Mouse (Mus musculus): ENCODE measurements around the gene Igfbp6. TPM values are rescaled to one million over a fixed set of nuclear protein-coding genes. Genes with fewer than 3 reads are reported as not detected.

Igfbp6 gene
- total RNA-seq, 1 experiment from 2014 or later = 4.7 TPM

- no peak for ATAC-seq (ENCODE audit: extremely low read depth, insufficient number of reproducible peaks, low FRiP score, poor library complexity, severe bottlenecking)
Measured at GRCm38 (mm10) chr15:102194439-102194838, 50.3 kb downstream of the Igfbp6 start.

GRCm38 (mm10) chr15:102195373-102195772 is 51.2 kb downstream of the Igfbp6 start:
- no peak for ATAC-seq (ENCODE audit: extremely low read depth, insufficient number of reproducible peaks, low FRiP score, poor library complexity, severe bottlenecking)

GRCm38 (mm10) chr15:102198841-102199240 is 54.7 kb downstream of the Igfbp6 start:
- ATAC-seq (ENCODE audit: extremely low read depth, insufficient number of reproducible peaks, low FRiP score, poor library complexity, severe bottlenecking) = no peak

Other genes with a start within 250 kb of the Igfbp6 start
- 0.86 and 2.8 TPM in 2 replicates for gene Krt4, start 219.6 kb upstream of the Igfbp6 start, total RNA-seq (2017)
- gene Krt79, start 204.0 kb upstream of the Igfbp6 start, total RNA-seq (2017) = not detected in 2 replicates
- gene Krt78, start 190.1 kb upstream of the Igfbp6 start, total RNA-seq (2017) = not detected in 2 replicates
- not detected in 2 replicates for gene Krt8, start 139.9 kb upstream of the Igfbp6 start, total RNA-seq (2017)
- gene Krt18, start 116.2 kb upstream of the Igfbp6 start, total RNA-seq (2017) = 0.37 and 1.0 TPM in 2 replicates
- gene Eif4b, start 70.6 kb upstream of the Igfbp6 start, total RNA-seq (2017) = 186 and 190 TPM in 2 replicates
- gene Tns2, start 43.9 kb upstream of the Igfbp6 start, total RNA-seq (2017) = 0.70 TPM in 1 of 2 replicates, not detected in the other
- 47.0 and 56.1 TPM in 2 replicates for gene Spryd3, start 8.1 kb upstream of the Igfbp6 start, total RNA-seq (2017)
- gene Soat2, start 6.2 kb downstream of the Igfbp6 start, total RNA-seq (2017) = 13.3 and 14.4 TPM in 2 replicates
- gene Zfp740, start 58.9 kb downstream of the Igfbp6 start, total RNA-seq (2017) = 118 and 120 TPM in 2 replicates
- gene Csad, start 60.4 kb downstream of the Igfbp6 start, total RNA-seq (2017) = 47.6 and 56.0 TPM in 2 replicates
- gene Itgb7, start 87.6 kb downstream of the Igfbp6 start, total RNA-seq (2017) = 338 and 351 TPM in 2 replicates
- gene Rarg, start 113.2 kb downstream of the Igfbp6 start, total RNA-seq (2017) = 28.2 and 38.3 TPM in 2 replicates
- 0.49 TPM in 1 of 2 replicates, not detected in the other for gene Gm9918, start 126.2 kb downstream of the Igfbp6 start, total RNA-seq (2017)
- gene Mfsd5, start 135.1 kb downstream of the Igfbp6 start, total RNA-seq (2017) = 21.6 and 22.6 TPM in 2 replicates
- 1.2 and 6.1 TPM in 2 replicates for gene Espl1, start 151.9 kb downstream of the Igfbp6 start, total RNA-seq (2017)
- gene Pfdn5, start 181.8 kb downstream of the Igfbp6 start, total RNA-seq (2017) = 495 and 562 TPM in 2 replicates
- gene Myg1, start 187.3 kb downstream of the Igfbp6 start, total RNA-seq (2017) = 44.2 and 56.0 TPM in 2 replicates
- gene Aaas, start 206.4 kb downstream of the Igfbp6 start, total RNA-seq (2017) = 46.0 and 50.6 TPM in 2 replicates
- gene Sp7, start 222.8 kb downstream of the Igfbp6 start, total RNA-seq (2017) = not detected in 2 replicates

Measured in neutrophil, adult 5-6 weeks (primary cell).